Mouse (Mus musculus) C2C12 (cell line): ENCODE data around the gene Cct3.

Experiments
- CEBPB ChIP-seq: IDR thresholded peaks from one replicate; pipeline ENCODE4 v1.6.1; 2011; ENCODE audit warnings: low read depth, mild to moderate bottlenecking, control low read depth, moderate library complexity
- CTCF ChIP-seq: IDR thresholded peaks from one replicate; pipeline ENCODE4 v1.5.1; 2011; ENCODE audit not compliant: control insufficient read depth, insufficient read depth, insufficient read length
- FOSL1 ChIP-seq: IDR thresholded peaks from one replicate; pipeline ENCODE4 v1.8.0; 2011; ENCODE audit warnings: mild to moderate bottlenecking, low read length; ENCODE audit not compliant: poor library complexity, insufficient read depth, severe bottlenecking
- MAX ChIP-seq: IDR thresholded peaks from one replicate; pipeline ENCODE4 v1.6.1; 2011; ENCODE audit warnings: mild to moderate bottlenecking, control low read depth
- MYOD1 ChIP-seq: IDR thresholded peaks from one replicate; pipeline ENCODE4 v1.6.1; 2011; ENCODE audit warnings: low read depth; ENCODE audit not compliant: control insufficient read depth, insufficient read length
- MYOG ChIP-seq: IDR thresholded peaks from one replicate; pipeline ENCODE4 v1.6.1; 2011; ENCODE audit not compliant: control insufficient read depth, insufficient read length; ENCODE audit errors: extremely low read depth
- USF1 ChIP-seq: IDR thresholded peaks from one replicate; pipeline ENCODE4 v1.6.1; 2011; ENCODE audit warnings: low read depth, mild to moderate bottlenecking, control low read depth, moderate library complexity

DNA sequence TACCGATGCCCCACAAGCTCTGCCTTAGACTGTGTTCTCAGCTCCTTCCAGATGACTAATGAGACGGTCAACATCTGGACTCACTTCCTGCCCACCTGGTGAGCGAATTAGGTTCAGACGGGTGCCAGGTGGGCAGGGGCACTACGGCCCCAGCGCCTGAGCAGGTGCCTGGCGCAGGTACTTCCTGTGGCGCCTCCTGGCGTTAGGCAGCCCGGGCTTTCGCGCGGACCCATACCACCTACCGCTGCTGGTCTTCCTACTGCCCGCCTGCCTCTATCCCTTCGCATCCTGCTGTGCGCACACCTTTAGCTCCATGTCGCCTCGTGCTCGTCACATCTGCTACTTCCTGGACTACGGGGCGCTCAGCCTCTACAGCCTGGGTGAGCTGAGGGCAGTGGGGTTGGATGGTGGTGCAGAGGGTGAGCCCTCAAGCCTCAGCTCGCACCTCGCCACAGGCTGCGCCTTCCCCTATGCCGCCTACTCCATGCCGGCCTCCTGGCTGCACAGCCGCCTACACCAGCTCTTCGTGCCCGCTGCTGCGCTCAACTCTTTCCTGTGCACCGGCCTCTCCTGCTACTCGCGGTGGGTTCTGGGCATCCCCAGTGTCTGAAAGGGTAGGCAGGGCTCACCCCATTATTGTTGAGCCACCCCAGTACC, 68.9 kb downstream of the Cct3 start:
- TF ChIP-seq CTCF: no peak
- no peak for TF ChIP-seq USF1
- no peak for TF ChIP-seq MAX
- no peak for TF ChIP-seq CEBPB
- TF ChIP-seq MYOD1: no peak
- TF ChIP-seq FOSL1: no peak
- no peak for TF ChIP-seq MYOG
